Mouse (Mus musculus) G1E (cell line): Measurements from ENCODE around the gene Cyp39a1. TPM values are rescaled to one million over a fixed set of nuclear protein-coding genes. Genes with fewer than 3 reads are reported as not detected.

Experiments
- ATAC-seq: 2 replicates; pipeline ENCODE4 v1.8.0; 2016; ENCODE audit warnings: mild to moderate bottlenecking; ENCODE audit not compliant: insufficient number of reproducible peaks, poor library complexity, low FRiP score, severe bottlenecking; ENCODE audit errors: extremely low read depth
- DNase-seq: peaks from one replicate; pipeline ENCODE4 v3.0.0; 2012; ENCODE audit warnings: low spot score
- H3K27me3 ChIP-seq: 2 replicates; pipeline ENCODE4 v1.6.1; 2012; ENCODE audit warnings: mild to moderate bottlenecking, low read length, inconsistent platforms; ENCODE audit not compliant: insufficient read depth
- H3K36me3 ChIP-seq: replicated peaks from 2 replicates; pipeline ENCODE3; 2012; ENCODE audit warnings: mild to moderate bottlenecking, inconsistent platforms
- H3K4me1 ChIP-seq: 2 replicates; pipeline ENCODE4 v1.6.1; 2012; ENCODE audit warnings: low read depth, low read length, inconsistent platforms, mixed read lengths; ENCODE audit not compliant: insufficient read depth
- H3K4me3 ChIP-seq: 2 replicates; pipeline ENCODE4 v1.5.1; 2012; ENCODE audit warnings: low read depth, mild to moderate bottlenecking, inconsistent platforms, low read length, moderate library complexity, mixed read lengths
- H3K9me3 ChIP-seq: replicated peaks from 2 replicates; pipeline ENCODE4 v1.6.1; 2012; ENCODE audit warnings: inconsistent platforms
- CTCF ChIP-seq: IDR thresholded peaks from 2 replicates; pipeline ENCODE4 v1.5.1; 2012; ENCODE audit warnings: low read depth, low read length, inconsistent platforms, mixed read lengths
- GATA1 ChIP-seq: IDR thresholded peaks from 2 replicates; pipeline ENCODE4 v1.6.1; 2012; ENCODE audit warnings: borderline replicate concordance, low read length, inconsistent platforms, mixed read lengths
- GATA2 ChIP-seq: IDR thresholded peaks from 2 replicates; pipeline ENCODE4 v1.6.1; 2012; ENCODE audit warnings: low read depth, low read length, inconsistent platforms, borderline replicate concordance
- POLR2AphosphoS5 ChIP-seq: IDR thresholded peaks from 2 replicates; pipeline ENCODE4 v1.6.1; 2012; ENCODE audit warnings: low read depth, low read length, inconsistent platforms; ENCODE audit not compliant: insufficient replicate concordance
- TAL1 ChIP-seq: conservative IDR thresholded peaks from 2 replicates; pipeline ENCODE4 v1.6.1; 2012; ENCODE audit warnings: low read depth, low read length, inconsistent platforms, mixed read lengths
- polyA plus RNA-seq: library from polyadenylated mRNA; stranded (reverse); fragments of >175 nt; gene quantifications from 2 replicates; pipeline ENCODE4 v1.2.3, GENCODE M21; 2012
- total RNA-seq, 2 experiments: library from RNA; stranded (forward) in 1 of 2; stranded (reverse) in 1 of 2; fragments of 200-1000 nt in 1 of 2; fragments of >200 nt in 1 of 2; fragmentation: Nextera tagmentation in 1 of 2; gene quantifications; 2 replicates each; pipeline ENCODE4 v1.2.3; 2014 to 2017

Cyp39a1 gene
- total and polyA plus RNA-seq, 3 experiments = not detected

- Histone ChIP-seq H3K9me3 (peaks cover 34% of the 10 kb centered on the region), H3K36me3 (no peaks in the 10 kb centered on the region), H3K4me1 (no peaks in the 10 kb centered on the region), H3K27me3 (no peaks in the 10 kb centered on the region), H3K4me3 (no peak overlapping the region)
- ATAC-seq = no peak
- DNase-seq = no peak
- TF ChIP-seq CTCF (no peak), GATA1 (no peak), TAL1 (no peak), POLR2AphosphoS5 (no peak), GATA2 (no peak)
These were observed 8.0 kb downstream of the Cyp39a1 start for GRCm38 (mm10) chr17:43675228-43675627.

DNA sequence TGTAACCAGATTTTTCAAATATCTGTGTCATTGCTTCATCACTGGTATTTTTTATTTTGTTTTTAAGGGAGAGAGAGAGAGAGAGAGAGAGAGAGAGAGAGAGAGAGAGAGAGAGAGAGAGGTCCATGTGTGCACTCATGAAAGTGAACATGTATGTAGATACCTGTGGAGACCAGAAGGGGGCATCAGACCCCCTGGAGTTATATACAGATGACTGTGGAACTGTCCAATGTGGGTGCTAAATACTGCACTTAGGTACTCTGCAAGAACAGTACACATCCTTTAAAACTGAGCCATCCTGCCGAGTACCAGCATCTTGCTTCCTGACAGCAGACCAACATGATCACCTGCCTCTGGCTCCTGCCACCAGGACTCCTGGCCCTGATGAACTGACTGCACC, 9.0 kb downstream of the Cyp39a1 start:
- no peaks in the 10 kb centered on the region for H3K4me1 ChIP-seq
- ATAC-seq (no peak), DNase-seq (no peak)
- no peaks in the 10 kb centered on the region for H3K36me3 ChIP-seq
- H3K27me3 ChIP-seq = no peaks in the 10 kb centered on the region
- no peak overlapping the region for H3K4me3 ChIP-seq
- peaks cover 27% of the 10 kb centered on the region for H3K9me3 ChIP-seq
- TF ChIP-seq GATA2 (no peak), CTCF (no peak), POLR2AphosphoS5 (no peak), GATA1 (no peak), TAL1 (no peak)

- TF ChIP-seq GATA1 (no peak), CTCF (no peak), TAL1 (no peak), GATA2 (no peak)
- H3K4me1 ChIP-seq = no peaks in the 10 kb centered on the region
- no peak for DNase-seq
- ATAC-seq = no peak
- H3K9me3 ChIP-seq = peaks cover 24% of the 10 kb centered on the region
- no peak overlapping the region for H3K4me3 ChIP-seq
- H3K27me3 ChIP-seq = no peaks in the 10 kb centered on the region
- H3K36me3 ChIP-seq = no peaks in the 10 kb centered on the region
These were observed 10.1 kb downstream of the Cyp39a1 start for GRCm38 (mm10) chr17:43677317-43677716.

- TF ChIP-seq POLR2AphosphoS5 (no peak), GATA2 (no peak), GATA1 (no peak), TAL1 (no peak), CTCF (no peak)
- Histone ChIP-seq H3K9me3 (peaks cover 40% of the 10 kb centered on the region), H3K36me3 (no peaks in the 10 kb centered on the region), H3K4me3 (no peak overlapping the region), H3K4me1 (no peaks in the 10 kb centered on the region), H3K27me3 (no peaks in the 10 kb centered on the region)
- no peak for DNase-seq
- ATAC-seq = no peak
These were observed 16.9 kb downstream of the Cyp39a1 start for GRCm38 (mm10) chr17:43684086-43684485.

GRCm38 (mm10) chr17:43684638-43685037, 17.4 kb downstream of the Cyp39a1 start:
- TF ChIP-seq CTCF = no peak
- TF ChIP-seq GATA2 = no peak
- no peak for TF ChIP-seq GATA1
- TF ChIP-seq POLR2AphosphoS5 = no peak
- no peak for TF ChIP-seq TAL1
- Histone ChIP-seq H3K27me3 (no peaks in the 10 kb centered on the region), H3K4me1 (no peaks in the 10 kb centered on the region), H3K9me3 (peaks cover 40% of the 10 kb centered on the region), H3K4me3 (no peak overlapping the region), H3K36me3 (no peaks in the 10 kb centered on the region)
- no peak for DNase-seq
- no peak for ATAC-seq

- Histone ChIP-seq H3K4me3 (no peak overlapping the region), H3K9me3 (peaks cover 49% of the 10 kb centered on the region), H3K36me3 (no peaks in the 10 kb centered on the region), H3K27me3 (no peaks in the 10 kb centered on the region), H3K4me1 (no peaks in the 10 kb centered on the region)
- DNase-seq (no peak), ATAC-seq (no peak)
- no peak for TF ChIP-seq GATA1
- TF ChIP-seq POLR2AphosphoS5 = no peak
- no peak for TF ChIP-seq TAL1
- no peak for TF ChIP-seq GATA2
- TF ChIP-seq CTCF = no peak
These were observed 22.4 kb downstream of the Cyp39a1 start for GRCm38 (mm10) chr17:43689591-43689990.
